Mouse (Mus musculus) heart, postnatal 36 days (tissue): ENCODE measurements around the gene Chn2. TPM values are rescaled to one million over a fixed set of nuclear protein-coding genes. Genes with fewer than 3 reads are reported as not detected.
A peak's percentile ranks its signal among the peaks of the same experiment; 100 is the strongest.

Experiments
- DNase-seq, 2 experiments: peaks; one replicate each; pipeline ENCODE4 v3.0.0; 2021 to 2022
- intact Hi-C: fragments of 180-260 bp; cut with DNase I; formaldehyde crosslinking; loops from one replicate; pipeline ENCODE4 v1.15.1; 2025
- total RNA-seq, 2 experiments: library from RNA; stranded (reverse); gene quantifications; 2 replicates each; pipeline ENCODE4 v1.2.3; 2021

Gene Chn2
- total RNA-seq, 2 experiments from 2014 or later = 2.6 to 3.2 TPM

- intact Hi-C loops = no loop called here
- DNase-seq = no peak
Measured at GRCm38 (mm10) chr6:54041386-54042043, 2.2 kb downstream of the Chn2 start.

- intact Hi-C loops = no loop called here
- no peak for DNase-seq
Measured at GRCm38 (mm10) chr6:54042142-54042541, 2.8 kb downstream of the Chn2 start.

- intact Hi-C loops = no loop called here
- DNase-seq = no peak
Measured at GRCm38 (mm10) chr6:54043536-54043935, 4.2 kb downstream of the Chn2 start.

DNA sequence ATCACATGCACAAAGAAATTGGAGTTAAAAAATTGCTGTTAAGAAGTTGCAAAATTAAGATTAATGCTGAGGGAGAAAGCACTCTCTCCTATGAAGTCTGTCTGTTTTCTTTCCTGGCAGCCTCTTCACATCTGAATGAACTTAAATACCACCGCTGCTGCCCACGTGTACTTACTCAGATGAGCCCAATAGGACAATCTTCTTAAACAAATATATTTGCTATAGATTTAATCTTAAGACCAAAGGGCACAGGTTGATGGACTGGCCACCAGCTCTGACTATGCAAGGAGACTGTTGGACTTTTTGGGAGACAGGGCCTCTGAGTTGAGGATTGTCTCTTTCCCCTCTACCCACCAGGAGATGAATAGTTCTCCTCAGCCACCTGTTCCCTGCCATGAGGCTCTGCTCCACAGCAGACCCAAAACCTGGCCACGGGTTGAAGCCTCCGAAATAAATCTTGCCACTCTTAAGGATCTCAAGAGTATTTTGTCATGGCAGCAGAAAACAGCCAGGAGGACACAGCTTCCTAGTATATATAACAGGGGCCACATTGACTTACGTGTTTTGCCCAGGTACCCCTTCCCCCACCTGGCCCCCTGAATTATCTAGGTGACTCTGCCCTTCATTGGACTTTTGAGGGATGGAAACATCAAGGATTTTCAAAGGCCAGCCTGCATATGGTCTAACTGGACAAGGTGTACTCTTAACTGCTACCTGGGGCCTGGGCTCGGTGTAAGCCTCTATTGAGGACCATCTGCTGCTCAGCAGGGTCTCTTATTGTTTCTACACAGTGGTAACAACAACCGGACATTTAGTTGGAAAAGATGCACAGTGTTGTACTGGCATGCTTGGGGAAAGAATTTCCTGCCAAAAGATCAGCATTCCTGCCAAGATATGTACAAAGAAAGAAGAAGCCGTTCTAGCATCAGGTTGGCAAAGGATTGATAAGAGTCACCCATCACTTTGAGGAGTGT is 6.7 kb downstream of the Chn2 start:
- no peak for DNase-seq
- intact Hi-C loops = no loop called here

DNA sequence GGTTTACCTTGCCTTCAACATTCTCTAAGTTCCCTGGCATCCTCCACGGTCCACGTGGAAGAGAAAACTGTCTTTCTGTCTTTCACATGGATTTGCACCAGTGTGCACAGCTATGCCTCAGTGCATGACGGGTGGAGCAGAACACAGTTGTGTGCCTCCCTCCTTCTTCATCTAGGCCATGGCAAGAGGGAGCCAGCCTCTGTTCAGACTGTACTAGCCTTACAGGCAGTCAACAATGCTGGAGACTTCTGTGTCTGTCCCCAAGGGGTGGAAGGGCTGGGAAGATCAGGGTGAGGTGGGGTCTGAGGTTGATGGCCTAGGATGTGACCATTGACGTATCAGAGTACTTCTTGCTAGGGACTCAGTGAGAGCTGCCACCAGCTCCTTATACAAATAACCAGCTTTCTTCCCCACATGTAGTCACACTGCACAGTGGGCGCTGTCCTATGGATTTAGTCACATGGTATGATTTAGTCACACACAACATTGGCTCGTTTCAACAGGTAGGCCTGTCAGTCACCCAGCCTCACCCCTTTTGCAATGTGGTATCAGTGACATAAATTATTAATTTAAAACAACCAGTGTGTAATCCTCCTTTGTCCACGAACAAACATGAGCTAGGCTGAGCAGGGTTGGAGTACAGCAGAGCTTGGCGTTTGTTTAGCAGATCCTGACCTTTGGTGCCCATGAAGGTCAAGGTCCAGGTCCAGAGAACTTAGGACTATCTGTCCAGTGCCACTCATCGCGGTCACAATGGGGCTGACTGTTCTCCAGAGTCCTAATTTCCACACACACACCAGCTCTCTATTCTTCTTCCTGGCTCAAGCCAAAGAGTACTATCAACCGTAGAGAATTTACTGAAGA is 7.8 kb downstream of the Chn2 start:
- DNase-seq = no peak
- intact Hi-C loops = no loop called here

DNA sequence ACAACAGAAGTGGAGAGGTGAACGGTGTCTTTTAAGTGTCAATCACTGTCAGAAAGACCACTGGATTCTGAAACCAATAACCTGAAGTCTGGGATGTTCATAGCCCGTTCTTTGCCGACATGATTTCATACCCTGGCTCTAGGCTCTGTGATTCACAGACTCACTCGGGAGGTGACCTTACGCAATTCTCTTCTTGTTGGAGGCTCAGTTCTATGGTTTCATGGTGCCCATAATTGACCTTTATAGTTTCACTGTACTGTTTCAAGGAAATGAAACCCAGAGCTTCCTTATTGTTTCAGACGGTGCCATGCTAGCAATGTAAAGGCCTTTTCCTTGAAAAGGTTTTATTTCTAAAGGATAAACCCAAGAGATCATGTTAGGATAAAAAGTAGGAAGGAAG is 9.4 kb downstream of the Chn2 start:
- intact Hi-C loops = no loop called here

GRCm38 (mm10) chr6:54051173-54051572 is 11.8 kb downstream of the Chn2 start:
- intact Hi-C loops = no loop called here
- DNase-seq = no peak

More for the DNA sequence above, 9.4 kb downstream of the Chn2 start:
- no peak for DNase-seq

DNA sequence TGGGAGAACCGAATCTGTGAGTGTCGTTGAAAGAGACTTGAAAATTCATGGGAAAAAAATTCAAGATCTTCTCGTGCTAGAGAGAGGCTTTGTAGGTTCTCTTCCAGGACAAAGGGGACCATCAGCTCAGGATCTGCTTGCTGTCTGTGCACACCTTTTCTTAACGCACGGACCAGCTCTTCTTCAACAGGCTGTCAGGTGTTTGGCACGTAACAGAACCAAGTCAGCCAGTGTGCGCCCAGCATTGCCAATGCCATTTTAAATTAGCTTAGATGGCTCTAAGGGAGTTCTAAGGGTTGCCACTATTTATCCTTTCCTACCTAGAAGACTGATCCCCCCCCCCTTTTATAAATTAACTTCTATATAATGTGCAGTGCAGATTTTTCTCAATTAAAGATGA is 12.8 kb downstream of the Chn2 start:
- intact Hi-C loops = no loop called here
- no peak for DNase-seq

- intact Hi-C loops = no loop called here
Measured at GRCm38 (mm10) chr6:54052666-54053065, 13.3 kb downstream of the Chn2 start.

DNA sequence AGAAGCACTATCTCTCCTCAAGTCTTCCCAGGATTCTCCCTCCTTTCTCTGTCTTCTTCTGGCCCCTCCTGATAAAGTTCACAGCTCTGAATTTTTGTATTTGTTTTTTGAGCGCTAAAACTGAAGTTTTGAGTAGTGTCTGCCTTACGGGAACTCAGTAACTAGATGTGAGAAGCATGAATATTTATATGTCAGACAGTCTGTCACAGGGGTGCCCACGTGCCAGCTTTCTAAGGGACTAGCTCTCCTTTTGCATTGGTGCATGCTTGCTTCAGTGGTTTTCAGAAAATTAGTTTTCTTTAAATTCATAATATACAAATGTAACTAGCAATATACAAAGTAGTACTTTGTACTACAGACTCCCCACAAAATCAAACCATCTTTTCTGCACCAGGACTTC is 14.0 kb downstream of the Chn2 start:
- intact Hi-C loops = no loop called here
- DNase-seq = no peak

More at GRCm38 (mm10) chr6:54052666-54053065, 13.3 kb downstream of the Chn2 start:
- no peak for DNase-seq

DNA sequence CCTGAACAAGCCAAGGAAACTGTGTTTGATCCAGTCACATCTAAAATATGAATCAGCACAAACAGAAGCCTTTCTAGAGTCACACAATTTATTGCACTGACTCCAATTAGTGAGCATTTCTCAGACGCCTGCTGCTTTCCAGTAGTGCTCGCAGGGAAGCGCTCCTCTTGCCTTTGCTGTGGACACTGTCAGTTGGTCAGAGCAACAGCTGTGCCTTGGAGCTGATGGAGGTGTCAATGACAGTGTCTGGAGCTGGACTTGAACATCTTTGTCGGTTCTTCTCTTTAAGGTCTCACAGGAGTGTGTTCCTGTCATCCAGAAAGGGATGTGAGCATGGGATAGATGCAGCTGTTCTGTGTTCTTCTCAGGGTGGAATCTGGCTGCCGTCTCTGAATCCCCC is 16.0 kb downstream of the Chn2 start:
- intact Hi-C loops = no loop called here

DNA sequence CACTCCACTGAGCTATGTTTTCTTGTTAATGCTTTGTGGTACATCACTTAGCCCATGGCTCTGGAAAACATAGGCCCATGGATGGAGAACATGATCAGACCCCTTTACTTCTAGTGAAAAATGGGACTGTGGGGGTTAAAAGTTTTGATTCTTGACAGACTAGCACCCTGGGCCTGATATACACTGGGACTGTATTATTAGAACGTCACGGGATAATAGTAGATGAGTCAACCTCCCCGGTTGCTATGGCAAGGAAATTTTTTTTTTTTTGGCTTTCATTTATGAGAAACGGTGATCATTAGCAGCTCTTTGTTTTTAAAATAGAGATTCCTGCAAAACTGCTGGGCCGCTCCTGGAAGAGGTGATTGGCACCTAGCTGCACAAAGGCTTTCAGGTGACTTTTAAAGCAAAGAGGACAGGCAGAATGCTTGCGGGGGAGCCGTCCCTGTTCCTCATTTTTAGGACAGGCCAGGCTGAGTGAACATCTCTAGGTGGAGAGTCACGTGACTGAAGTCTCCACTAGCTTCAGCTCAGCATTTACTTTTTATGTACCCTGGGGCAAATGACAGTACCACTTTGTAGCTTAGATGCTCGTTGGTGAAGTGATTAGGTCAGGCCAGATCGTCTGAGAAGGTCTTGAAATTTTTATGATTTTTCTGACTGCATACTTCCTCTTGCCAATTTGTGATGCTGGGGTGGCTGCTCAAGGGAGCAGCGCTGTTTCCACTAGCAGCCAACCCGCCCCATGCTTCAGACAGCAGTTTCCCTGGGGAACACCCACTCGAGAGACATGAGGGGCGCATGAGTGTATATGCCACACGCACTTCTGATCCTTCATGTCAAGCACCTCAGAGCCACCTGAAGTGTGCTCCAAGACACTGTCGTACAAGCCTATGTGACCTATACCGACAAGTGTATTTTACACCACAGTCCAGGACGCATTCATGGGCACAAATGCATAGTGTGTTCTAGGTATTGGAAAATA is 17.5 kb downstream of the Chn2 start:
- intact Hi-C loops = no loop called here
- DNase-seq = no peak

More for the DNA sequence above, 16.0 kb downstream of the Chn2 start:
- DNase-seq = no peak

- intact Hi-C loops = no loop called here
- DNase-seq = no peak
Measured at GRCm38 (mm10) chr6:54057661-54058060, 18.3 kb downstream of the Chn2 start.

DNA sequence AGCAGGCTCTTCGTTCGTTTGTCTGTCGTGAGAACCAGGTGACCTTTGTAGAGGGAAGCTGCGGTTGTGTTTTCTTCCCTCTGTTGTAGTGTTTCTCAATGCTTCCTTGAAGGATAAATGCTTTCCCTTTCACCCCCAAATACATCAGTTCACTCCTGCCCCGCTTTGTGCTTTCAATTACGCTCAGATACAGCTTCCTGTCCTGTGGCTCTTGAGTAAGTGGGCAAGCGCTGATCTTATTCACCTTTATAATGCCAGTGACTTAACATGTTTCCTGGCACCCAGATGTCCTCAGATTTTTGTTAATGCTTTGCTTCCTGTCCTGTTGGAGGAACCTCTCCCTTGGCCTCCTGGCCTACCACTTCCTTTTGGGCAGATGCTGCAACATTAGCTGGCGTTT is 19.5 kb downstream of the Chn2 start:
- intact Hi-C loops = no loop called here

GRCm38 (mm10) chr6:54060258-54060657 is 20.9 kb downstream of the Chn2 start:
- no peak for DNase-seq
- intact Hi-C loops = no loop called here

More for the DNA sequence above, 19.5 kb downstream of the Chn2 start:
- DNase-seq = no peak

- no peak for DNase-seq
- intact Hi-C loops = no loop called here
Measured at GRCm38 (mm10) chr6:54061375-54061774, 22.0 kb downstream of the Chn2 start.

DNA sequence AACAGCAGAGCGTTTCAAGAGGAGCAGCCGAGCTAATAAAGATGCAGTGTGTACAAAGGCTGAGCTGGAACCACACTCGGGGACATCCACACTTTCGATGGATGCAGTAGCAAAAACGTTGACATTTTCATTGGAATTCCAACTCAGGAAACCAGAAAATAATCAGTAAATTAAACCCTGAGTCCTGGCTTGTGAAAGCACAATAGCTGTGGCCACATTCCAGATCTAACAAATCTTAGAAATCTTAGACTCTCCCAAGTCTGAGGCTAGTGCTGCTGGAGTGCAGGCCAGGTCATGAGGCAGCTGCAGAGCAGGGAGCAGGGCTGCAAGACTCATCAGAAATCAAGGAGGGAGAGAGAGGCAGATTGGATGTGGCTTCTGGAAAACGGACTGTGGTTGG is 24.5 kb downstream of the Chn2 start:
- intact Hi-C loops = no loop called here
- DNase-seq = no peak

- intact Hi-C loops = no loop called here
- no peak for DNase-seq
Measured at GRCm38 (mm10) chr6:54067380-54067779, 28.0 kb downstream of the Chn2 start.

DNA sequence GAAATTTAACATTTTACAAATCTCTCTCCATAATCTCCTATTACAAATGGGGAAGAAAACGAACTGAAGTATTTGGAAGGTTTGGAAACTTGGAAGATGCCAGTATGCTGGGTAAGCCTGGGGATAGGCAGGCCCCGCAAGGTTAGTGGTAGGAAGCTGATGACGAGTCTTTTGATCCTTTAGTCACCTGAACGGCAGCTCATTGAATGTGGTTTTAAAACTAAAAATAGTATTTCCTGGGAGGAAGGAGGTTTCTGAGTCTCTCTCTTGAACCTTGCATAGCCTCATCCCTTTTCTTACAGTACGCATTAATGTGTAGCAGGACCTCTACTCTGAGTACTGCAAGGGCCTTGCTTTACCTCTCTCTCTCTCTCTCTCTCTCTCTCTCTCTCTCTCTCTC is 29.5 kb downstream of the Chn2 start:
- intact Hi-C loops = no loop called here
- no peak for DNase-seq

GRCm38 (mm10) chr6:54070736-54071135 is 31.4 kb downstream of the Chn2 start:
- intact Hi-C loops = no loop called here
- peak in 1 of 2 experiments; percentile 43 for DNase-seq
